Mouse (Mus musculus) E14TG2a.4 (cell line): ENCODE results near the gene Rpl27.
"Not testable (repeated sequence)": the region's sequence is repeated elsewhere in the genome, so short reads cannot be mapped to it uniquely, and the experiment has no call there.

Source experiments
- H3K27me3 ChIP-seq: 2 replicates; pipeline ENCODE4 v1.6.1; 2014; ENCODE audit warnings: low read length, control low read depth; ENCODE audit not compliant: insufficient read depth
- H3K36me3 ChIP-seq: 2 replicates; pipeline ENCODE4 v1.6.1; 2014; ENCODE audit warnings: low read length, control low read depth; ENCODE audit not compliant: insufficient read depth
- H3K4me1 ChIP-seq: replicated peaks from 2 replicates; pipeline ENCODE4 v1.6.1; 2014; ENCODE audit warnings: low read depth, low read length, control low read depth
- H3K4me3 ChIP-seq: replicated peaks from 2 replicates; pipeline ENCODE4 v1.5.1; 2014; ENCODE audit warnings: mild to moderate bottlenecking, low read length
- H3K9me3 ChIP-seq: 2 replicates; pipeline ENCODE4 v1.6.1; 2014; ENCODE audit warnings: low read length, control low read depth
- CTCF ChIP-seq: conservative IDR thresholded peaks from 2 replicates; pipeline ENCODE4 v1.5.1; 2014; ENCODE audit warnings: low read length
- NANOG ChIP-seq: IDR thresholded peaks from 2 replicates; pipeline ENCODE4 v1.6.1; 2014; ENCODE audit warnings: borderline replicate concordance, low read length, mixed read lengths
- POU5F1 ChIP-seq: IDR thresholded peaks from 2 replicates; pipeline ENCODE4 v1.6.1; 2014; ENCODE audit warnings: low read length, borderline replicate concordance

The Rpl27 gene

DNA sequence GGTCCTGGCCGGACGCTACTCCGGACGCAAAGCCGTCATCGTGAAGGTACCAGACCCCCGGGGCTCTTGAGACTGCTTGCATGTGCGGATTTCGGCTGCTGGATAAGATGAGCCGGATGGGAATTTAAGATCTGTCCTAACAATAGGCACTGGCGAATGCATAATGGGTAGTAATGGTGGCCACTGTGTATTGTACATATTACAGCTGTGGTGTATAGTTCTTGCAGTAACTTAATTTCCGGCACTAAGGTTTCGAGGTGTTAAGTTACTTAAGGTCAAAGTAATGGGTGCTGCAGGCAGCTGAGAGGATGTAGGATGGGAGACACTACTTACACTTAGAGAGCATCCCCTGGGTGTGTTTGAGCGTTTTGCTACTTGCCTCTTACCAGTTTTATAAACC is 662 bp downstream of the Rpl27 start:
- peaks cover 37% of the 10 kb centered on the region for H3K36me3 ChIP-seq
- no peaks in the 10 kb centered on the region for H3K27me3 ChIP-seq
- H3K4me3 ChIP-seq, result peak overlapping the region; percentile 99
- TF ChIP-seq NANOG (no peak), POU5F1 (no peak), CTCF (no peak)
- no peaks in the 10 kb centered on the region for H3K9me3 ChIP-seq
- peaks cover 32% of the 10 kb centered on the region for H3K4me1 ChIP-seq

DNA sequence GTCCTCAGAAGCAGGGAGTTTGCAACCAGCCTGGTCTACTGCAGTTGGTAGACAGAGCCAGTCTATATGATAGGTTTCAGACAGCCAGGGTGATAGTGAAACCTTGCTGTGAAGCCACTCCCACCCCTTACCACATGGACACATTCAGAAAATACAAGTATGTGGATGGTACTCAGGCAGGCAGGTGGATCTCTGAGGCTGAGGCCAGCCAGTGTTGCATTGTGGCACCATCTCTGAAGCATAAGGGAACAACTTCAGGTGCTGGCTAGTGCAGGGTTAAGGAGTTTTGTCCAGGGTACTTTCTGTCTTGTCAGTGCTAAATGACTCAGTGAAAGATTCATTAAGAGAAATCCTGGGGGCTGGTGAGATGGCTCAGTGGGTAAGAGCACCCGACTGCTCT is 4.2 kb downstream of the Rpl27 start:
- peaks cover 63% of the 10 kb centered on the region for H3K4me1 ChIP-seq
- no peak overlapping the region for H3K4me3 ChIP-seq
- TF ChIP-seq NANOG (no peak), CTCF (no peak), POU5F1 (no peak)

DNA sequence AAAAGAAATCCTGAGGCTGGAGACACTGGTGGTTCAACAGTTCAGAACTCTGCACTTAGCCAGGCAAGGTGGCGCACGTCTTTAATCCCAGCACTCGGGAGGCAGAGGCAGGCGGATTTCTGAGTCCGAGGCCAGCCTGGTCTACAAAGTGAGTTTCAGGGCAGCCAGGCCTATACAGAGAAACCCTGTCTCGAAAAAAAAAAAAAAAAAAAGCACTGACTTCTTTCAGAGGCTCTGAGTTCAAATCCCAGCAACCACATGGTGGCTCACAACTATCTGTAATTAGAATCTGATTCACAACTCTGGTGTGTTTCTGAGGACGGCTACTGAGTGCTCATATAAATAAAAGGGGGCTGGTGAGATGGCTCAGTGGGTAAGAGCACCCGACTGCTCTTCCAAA is 4.8 kb downstream of the Rpl27 start:
- not testable (repeated sequence) for H3K27me3 ChIP-seq, H3K9me3 ChIP-seq, H3K4me3 ChIP-seq
- Histone ChIP-seq H3K4me1 (peaks cover 68% of the 10 kb centered on the region), H3K36me3 (peaks cover 37% of the 10 kb centered on the region)

More for the DNA sequence above, 4.2 kb downstream of the Rpl27 start:
- no peaks in the 10 kb centered on the region for H3K9me3 ChIP-seq
- peaks cover 37% of the 10 kb centered on the region for H3K36me3 ChIP-seq
- no peaks in the 10 kb centered on the region for H3K27me3 ChIP-seq

DNA sequence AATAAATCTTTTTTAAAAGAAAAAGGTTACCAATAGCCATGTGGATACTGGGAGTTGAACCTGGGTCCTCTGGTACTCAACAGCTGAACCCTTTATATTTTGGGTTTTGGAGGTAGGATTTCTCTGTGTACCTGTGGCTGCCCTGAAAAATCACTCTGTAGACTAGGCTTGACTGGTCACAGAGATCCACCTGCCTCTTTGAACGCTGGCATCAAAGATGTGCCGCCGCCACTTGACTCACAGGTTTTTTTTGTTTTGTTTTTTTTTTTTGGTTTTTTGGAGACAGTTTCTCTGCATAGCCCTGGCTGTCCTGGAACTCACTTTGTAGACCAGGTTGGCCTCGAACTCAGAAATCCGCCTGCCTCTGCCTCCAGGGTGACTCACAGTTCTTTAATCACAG is 5.7 kb downstream of the Rpl27 start:
- peaks cover 34% of the 10 kb centered on the region for H3K36me3 ChIP-seq
- H3K4me3 ChIP-seq, result 0 out of 2 replicates have a peak overlapping the region, but pooled peaks have one; percentile 57
- no peaks in the 10 kb centered on the region for H3K9me3 ChIP-seq
- peaks cover 76% of the 10 kb centered on the region for H3K4me1 ChIP-seq
- TF ChIP-seq CTCF (no peak), NANOG (no peak), POU5F1 (no peak)
- no peaks in the 10 kb centered on the region for H3K27me3 ChIP-seq

DNA sequence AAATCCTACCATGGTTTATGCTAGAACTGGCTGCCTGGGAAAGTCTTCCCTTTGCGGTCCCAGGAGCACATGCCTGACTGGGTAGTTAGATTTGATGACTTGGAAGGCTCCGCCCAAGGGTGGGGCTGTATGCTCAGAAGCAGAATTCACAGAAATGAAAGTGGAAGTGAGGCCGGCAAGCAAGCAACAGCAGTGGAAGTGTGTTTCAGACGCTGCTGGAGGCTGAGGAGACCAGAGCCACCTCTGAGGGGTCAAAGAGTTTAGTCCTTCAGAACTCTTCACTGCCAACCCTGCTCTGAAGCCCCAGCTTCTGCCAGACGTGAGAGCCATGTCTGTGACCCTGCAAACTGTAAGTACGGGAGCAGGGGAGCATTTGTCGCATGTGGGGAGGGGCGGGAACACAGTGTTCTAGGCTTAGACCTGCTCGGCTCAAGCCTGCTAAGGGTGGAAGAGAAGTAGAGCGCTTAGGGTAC is 6.2 kb downstream of the Rpl27 start, which contains the start of gene Ifi35:
TSS of gene Ifi35 (plus strand) at position 134 of the 473 bp plus-strand sequence.
- Histone ChIP-seq H3K27me3 (no peaks in the 10 kb centered on the region), H3K9me3 (no peaks in the 10 kb centered on the region), H3K4me1 (peaks cover 76% of the 10 kb centered on the region), H3K4me3 (peak within 1 kb of the TSS; percentile 57), H3K36me3 (peaks cover 29% of the 10 kb centered on the region)
- TF ChIP-seq POU5F1 (no peak), CTCF (no peak), NANOG (no peak)

DNA sequence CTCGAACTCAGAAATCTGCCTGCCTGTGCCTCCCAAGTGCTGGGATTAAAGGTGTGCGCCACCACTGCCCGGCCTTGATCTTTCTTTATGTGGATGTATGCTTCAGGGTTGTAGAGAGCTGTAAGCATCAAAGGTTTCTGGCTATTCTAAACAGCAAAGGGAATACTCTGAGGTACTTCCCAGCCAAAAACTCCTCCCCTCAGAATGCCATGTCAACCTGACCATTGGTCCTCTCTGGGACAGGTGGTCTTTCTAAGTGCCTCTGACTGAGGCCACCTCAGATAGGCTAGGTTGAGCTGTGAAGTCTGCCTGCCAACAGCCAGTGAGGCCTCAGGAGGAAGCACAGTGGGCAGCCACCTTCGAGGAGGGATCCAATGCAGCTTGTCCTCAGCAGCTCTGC is 6.8 kb downstream of the Rpl27 start:
- Histone ChIP-seq H3K27me3 (no peaks in the 10 kb centered on the region), H3K4me1 (peaks cover 70% of the 10 kb centered on the region), H3K9me3 (no peaks in the 10 kb centered on the region), H3K4me3 (peak overlapping the region; percentile 57; the same call in 1 of the 2 replicates), H3K36me3 (peaks cover 23% of the 10 kb centered on the region)
- TF ChIP-seq CTCF, result no peak
- no peak for TF ChIP-seq POU5F1
- no peak for TF ChIP-seq NANOG

DNA sequence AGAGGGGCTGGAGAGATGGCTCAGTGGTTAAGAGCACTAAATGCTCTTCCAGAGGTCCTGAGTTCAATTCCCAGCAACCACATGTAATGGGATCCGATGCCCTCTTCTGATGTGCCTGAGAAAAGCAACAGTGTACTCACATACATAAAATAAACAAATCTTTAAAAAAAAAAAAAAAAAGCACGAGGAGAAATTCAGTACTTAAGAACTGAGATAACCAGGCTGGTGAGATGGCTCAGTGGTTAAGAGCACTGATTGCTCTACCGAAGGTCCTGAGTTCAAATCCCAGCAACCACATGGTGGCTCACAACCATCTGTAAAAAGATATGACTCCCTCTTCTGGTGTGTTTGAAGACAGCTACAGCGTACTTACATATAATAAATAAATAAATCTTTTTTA is 7.5 kb downstream of the Rpl27 start:
- H3K9me3 ChIP-seq, H3K27me3 ChIP-seq, H3K4me3 ChIP-seq: not testable (repeated sequence)
- H3K36me3 ChIP-seq, result peaks cover 16% of the 10 kb centered on the region
- H3K4me1 ChIP-seq, result peaks cover 67% of the 10 kb centered on the region

DNA sequence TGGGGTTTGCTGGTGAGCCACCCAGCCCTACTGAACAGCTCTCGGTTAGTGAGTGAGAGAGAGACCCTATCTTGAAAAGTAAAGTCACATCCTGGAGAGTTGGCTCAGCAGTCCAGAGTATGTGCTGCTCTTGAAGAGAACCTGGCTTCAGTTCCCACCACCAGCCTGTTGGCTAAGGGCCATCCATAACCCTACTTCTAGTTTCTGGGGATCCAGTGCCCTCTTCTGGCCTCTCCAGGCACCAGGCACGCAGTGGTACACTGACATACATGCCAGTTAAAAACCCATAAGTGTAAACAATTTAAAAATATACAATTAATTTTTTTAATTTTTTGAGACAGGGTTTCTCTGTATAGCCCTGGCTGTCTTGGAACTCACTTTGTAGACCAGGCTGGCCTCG is 8.3 kb downstream of the Rpl27 start:
- no peaks in the 10 kb centered on the region for H3K27me3 ChIP-seq
- TF ChIP-seq POU5F1, result no peak
- TF ChIP-seq CTCF, result peak; percentile 33
- no peaks in the 10 kb centered on the region for H3K9me3 ChIP-seq

DNA sequence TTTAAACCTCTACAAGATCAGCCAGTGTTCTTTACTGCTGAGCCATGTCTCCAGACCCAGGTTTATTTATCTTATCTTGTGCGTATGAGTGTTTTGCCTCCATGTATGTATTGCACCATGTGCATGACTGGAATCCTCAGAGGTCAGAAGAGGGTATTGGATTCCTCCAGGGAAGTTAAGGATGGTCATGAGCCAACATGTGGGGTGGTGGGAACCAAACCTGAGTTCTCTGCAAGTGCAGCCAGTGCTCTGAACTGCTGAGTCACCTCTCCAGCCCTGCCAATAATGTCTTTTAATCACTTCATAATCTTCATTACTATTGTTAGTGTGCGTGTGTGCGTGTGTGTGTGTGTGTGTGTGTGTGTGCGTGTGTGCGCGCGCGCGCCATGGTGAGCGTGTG is 9.4 kb downstream of the Rpl27 start:
- Histone ChIP-seq H3K4me1 (peaks cover 63% of the 10 kb centered on the region), H3K4me3 (peak overlapping the region; percentile 18; the same call in 1 of the 2 replicates), H3K27me3 (no peaks in the 10 kb centered on the region), H3K36me3 (peaks cover 2% of the 10 kb centered on the region; the same call in 1 of the 2 replicates), H3K9me3 (no peaks in the 10 kb centered on the region)
- TF ChIP-seq POU5F1, result no peak
- TF ChIP-seq NANOG, result no peak
- no peak for TF ChIP-seq CTCF

More for the DNA sequence above, 8.3 kb downstream of the Rpl27 start:
- Histone ChIP-seq H3K4me1 (peaks cover 64% of the 10 kb centered on the region), H3K36me3 (peaks cover 8% of the 10 kb centered on the region), H3K4me3 (no peak overlapping the region)
